ENCODE assay signal across 21 mouse cellular contexts in genomic region chr6:89066588-89066987, GRCm38 (mm10).
DNase-seq lines count a peak whose midpoint lies in the region; ATAC-seq and TF ChIP-seq lines count a peak whose summit lies in the region.
"Had no signal": no experiment of that assay in that cellular context is flagged by ENCODE, and none has a peak within 500 bp of the region (broad histone marks: within the 10 kb centered on the region; RNA-seq: fewer than 3 reads in every experiment).

No protein-coding gene starts in this region.

- TF ChIP-seq CTCF in brain, embryonic 14.5 days (IDR thresholded peaks at IDR 0.05; ENCODE audit: borderline replicate concordance, extremely low read depth, insufficient read depth, insufficient read length), result no peak
- TF ChIP-seq CTCF in hindbrain, postnatal 0 days (IDR thresholded peaks at IDR 0.05; ENCODE audit: low read depth), result no peak

- no peak for TF ChIP-seq POLR2A in brain, embryonic 14.5 days (IDR thresholded peaks at IDR 0.05; ENCODE audit: borderline replicate concordance, extremely low read depth, insufficient read depth, insufficient read length, poor library complexity, severe bottlenecking)

- H3K27me3 ChIP-seq in hindbrain, embryonic 10.5 days (ENCODE audit: insufficient read depth, poor library complexity, severe bottlenecking), result no peaks in the 10 kb centered on the region
- H3K27me3 ChIP-seq in hindbrain, embryonic 16.5 days (replicated peaks; ENCODE audit: control insufficient read depth, insufficient read depth, low read length), result no peaks in the 10 kb centered on the region
- no peaks in the 10 kb centered on the region for H3K27me3 ChIP-seq in hindbrain, postnatal 0 days (ENCODE audit: insufficient read depth, low read length)
- H3K27me3 ChIP-seq: forebrain, embryonic 15.5 days had no signal

- peaks cover 17% of the 10 kb centered on the region for H3K4me1 ChIP-seq in hindbrain, embryonic 10.5 days (replicated peaks)
- H3K4me1 ChIP-seq in hindbrain, embryonic 16.5 days (ENCODE audit: control insufficient read depth, insufficient read depth, low read depth, low read length), result no peaks in the 10 kb centered on the region; the same call in 1 of the 2 replicates
- 0 out of 2 replicates have a peak, but pooled peaks cover 5% of the 10 kb centered on the region for H3K4me1 ChIP-seq in hindbrain, postnatal 0 days (ENCODE audit: insufficient read depth, low read length)
- H3K4me1 ChIP-seq: forebrain, embryonic 15.5 days had no signal

- H3K27ac ChIP-seq in hindbrain, embryonic 10.5 days, result peak overlapping the region; percentile 45; the same call in 1 of the 2 replicates
- H3K27ac ChIP-seq in hindbrain, embryonic 16.5 days (ENCODE audit: low read depth, low read length), result no peak overlapping the region
- no peak overlapping the region for H3K27ac ChIP-seq in hindbrain, postnatal 0 days
- H3K27ac ChIP-seq: forebrain, embryonic 15.5 days had no signal

- no peak overlapping the region for H3K9ac ChIP-seq in hindbrain, embryonic 16.5 days (ENCODE audit: low read depth, low read length)
- no peak overlapping the region for H3K9ac ChIP-seq in hindbrain, postnatal 0 days (replicated peaks; ENCODE audit: low read length)
- H3K9ac ChIP-seq: forebrain, embryonic 15.5 days had no signal

- H3K9me3 ChIP-seq in hindbrain, embryonic 10.5 days, result peaks cover 7% of the 10 kb centered on the region
- no peaks in the 10 kb centered on the region for H3K9me3 ChIP-seq in hindbrain, embryonic 16.5 days (ENCODE audit: control insufficient read depth, low read length)
- no peaks in the 10 kb centered on the region for H3K9me3 ChIP-seq in hindbrain, postnatal 0 days (ENCODE audit: low read length)
- H3K9me3 ChIP-seq: forebrain, embryonic 15.5 days had no signal

- no peak overlapping the region for H3K4me3 ChIP-seq in hindbrain, embryonic 10.5 days
- no peak overlapping the region for H3K4me3 ChIP-seq in hindbrain, embryonic 16.5 days (ENCODE audit: low read length)
- H3K4me3 ChIP-seq in hindbrain, postnatal 0 days (ENCODE audit: low read length), result no peak overlapping the region
- H3K4me3 ChIP-seq: erythroblast, embryonic 14.5 days; forebrain, embryonic 15.5 days had no signal

- intact Hi-C loops in heart, postnatal 10 days (cut with DNase I), result no loop called here
- intact Hi-C loops in gastrocnemius, postnatal 36 days (cut with DNase I), result no loop called here

- DNase-seq in hindbrain, embryonic 10.5 days (ENCODE audit: low spot score), result peak; percentile 20
- peak; percentile 77 for DNase-seq in A20 (ENCODE audit: low read depth, low spot score)
- peak; percentile 31 for DNase-seq in brain, embryonic 14.5 days (ENCODE audit: low read depth)
- peak; percentile 39 for DNase-seq in hindbrain, postnatal 0 days (ENCODE audit: low spot score)
- no peak for DNase-seq in urinary bladder, postnatal 25 days (ENCODE audit: low spot score)
- DNase-seq in heart, postnatal 10 days, result no peak
- DNase-seq in gastrocnemius, postnatal 36 days, result no peak
- DNase-seq: adrenal gland, adult 8-10 months; cerebellum, adult 11 months; cerebellum, postnatal 14 days; gastrocnemius, postnatal 25 days; kidney, adult 2 months; kidney, postnatal 25 days; layer of hippocampus, adult 9-11 months; lung, adult 18-20 months; lung, postnatal 14 days; thymus, postnatal 36 days had no signal

- H3K4me2 ChIP-seq in hindbrain, embryonic 16.5 days (ENCODE audit: low read length), result no peak overlapping the region
- H3K4me2 ChIP-seq in hindbrain, postnatal 0 days (ENCODE audit: low read depth, low read length), result no peak overlapping the region
- H3K4me2 ChIP-seq: forebrain, embryonic 15.5 days; liver, embryonic 11.5 days had no signal

- WGBS in hindbrain, embryonic 10.5 days, result 36% methylated on average over 5 of the region's 5 CpGs
- WGBS in hindbrain, embryonic 16.5 days, result 28% methylated on average over 5 of the region's 5 CpGs
- WGBS in hindbrain, postnatal 0 days, result 22% methylated on average over 5 of the region's 5 CpGs

- ATAC-seq in hindbrain, embryonic 16.5 days, result no peak
- peak; percentile 33; the same call in 1 of the 2 replicates for ATAC-seq in hindbrain, postnatal 0 days
- ATAC-seq: forebrain, embryonic 15.5 days had no signal

- H3K36me3 ChIP-seq in hindbrain, embryonic 10.5 days, result no peaks in the 10 kb centered on the region
- H3K36me3 ChIP-seq in hindbrain, embryonic 16.5 days (ENCODE audit: control insufficient read depth, insufficient read depth, low read length), result no peaks in the 10 kb centered on the region
- H3K36me3 ChIP-seq in hindbrain, postnatal 0 days (ENCODE audit: insufficient read depth, low read length), result no peaks in the 10 kb centered on the region
- H3K36me3 ChIP-seq: forebrain, embryonic 15.5 days had no signal

Comparison
In these comparisons a context has a peak if more than half of its experiments do, and no peak if none do; other contexts are left out.
1. DNase-seq: peak in hindbrain, embryonic 10.5 days (single experiment), A20 (single experiment), brain, embryonic 14.5 days (single experiment) and hindbrain, postnatal 0 days (single experiment); none in urinary bladder, postnatal 25 days (single experiment), heart, postnatal 10 days (0 of 2) and gastrocnemius, postnatal 36 days (0 of 2).